Mouse (Mus musculus): ENCODE measurements around the gene Ash1l.

- TF ChIP-seq CTCF (IDR thresholded peaks at IDR 0.05; ENCODE audit: control insufficient read depth, insufficient read depth, insufficient read length) (no peak), USF1 (IDR thresholded peaks at IDR 0.05; ENCODE audit: low read depth) (no peak), MAX (IDR thresholded peaks at IDR 0.05) (no peak), CEBPB (IDR thresholded peaks at IDR 0.05; ENCODE audit: low read depth) (no peak)
Observed at GRCm38 (mm10) chr3:89058783-89059182, 108.4 kb downstream of the Ash1l start.

Measured in C2C12 (cell line).